Mouse (Mus musculus) C2C12 (cell line): ENCODE results near the gene Srsf3.

Experiments
- CTCF ChIP-seq: IDR thresholded peaks from one replicate; pipeline ENCODE4 v1.5.1; 2011; ENCODE audit not compliant: control insufficient read depth, insufficient read depth, insufficient read length
- FOSL1 ChIP-seq: IDR thresholded peaks from one replicate; pipeline ENCODE4 v1.8.0; 2011; ENCODE audit warnings: mild to moderate bottlenecking, low read length; ENCODE audit not compliant: poor library complexity, insufficient read depth, severe bottlenecking

DNA sequence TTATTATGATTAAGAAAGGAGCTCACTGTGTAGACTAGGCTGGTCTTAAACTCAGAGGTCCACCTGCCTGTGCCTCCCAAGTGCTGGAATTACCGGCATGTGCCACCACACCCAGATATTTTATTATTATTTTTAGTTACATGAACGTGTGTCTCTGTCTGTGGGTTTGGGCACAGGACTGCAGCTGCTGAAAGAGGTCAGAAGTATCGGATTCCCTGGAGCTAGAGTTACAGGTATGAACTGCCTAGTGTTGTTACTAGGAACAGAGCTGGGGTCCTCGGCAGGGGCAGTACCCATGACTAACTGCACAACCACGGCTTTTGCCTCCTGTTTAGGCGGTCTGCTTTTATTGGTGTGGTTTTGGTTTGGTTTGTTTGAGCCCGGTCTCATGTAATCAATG is 23.8 kb downstream of the Srsf3 start:
- TF ChIP-seq FOSL1 (no peak), CTCF (no peak)
